Mouse (Mus musculus) hindbrain, postnatal 0 days (tissue): ENCODE measurements at regions not wholly inside any gene's neighbourhood (a gene's known extent, or its start where the extent isn't known, plus 50 kb on each side); places are given as distances from the start of the nearest gene placed in this dataset.

ENCODE experiments used
- ATAC-seq: fragments of 200-750 bp; cut with Nextera tagmentation; 2 replicates; pipeline ENCODE4 v1.8.0; 2017; ENCODE audit warnings: mild to moderate bottlenecking, moderate TSS enrichment, moderate library complexity
- DNase-seq: peaks from one replicate; pipeline ENCODE4 v3.0.0-alpha.2; 2015; ENCODE audit warnings: low spot score
- H3K27ac ChIP-seq: fragments of 300-500 bp; sonication (generic); 2 replicates; pipeline ENCODE4 v1.5.1; 2014; ENCODE audit warnings: mild to moderate bottlenecking
- H3K27me3 ChIP-seq: fragments of 300-500 bp; sonication (generic); 2 replicates; pipeline ENCODE4 v1.6.1; 2014; ENCODE audit warnings: low read length, mixed read lengths; ENCODE audit not compliant: insufficient read depth
- H3K36me3 ChIP-seq: fragments of 300-500 bp; sonication (generic); 2 replicates; pipeline ENCODE4 v1.6.1; 2014; ENCODE audit warnings: low read length, mixed read lengths; ENCODE audit not compliant: insufficient read depth
- H3K4me1 ChIP-seq: fragments of 300-500 bp; sonication (generic); 2 replicates; pipeline ENCODE4 v1.6.1; 2014; ENCODE audit warnings: antibody characterized with exemption, low read length, mixed read lengths; ENCODE audit not compliant: insufficient read depth
- H3K4me2 ChIP-seq: fragments of 300-500 bp; sonication (generic); 2 replicates; pipeline ENCODE4 v1.6.1; 2014; ENCODE audit warnings: low read depth, mild to moderate bottlenecking, low read length, moderate library complexity, mixed read lengths
- H3K4me3 ChIP-seq: fragments of 300-500 bp; sonication (generic); 2 replicates; pipeline ENCODE4 v1.5.1; 2014; ENCODE audit warnings: low read length
- H3K9ac ChIP-seq: fragments of 300-500 bp; sonication (generic); replicated peaks from 2 replicates; pipeline ENCODE4 v1.6.1; 2014; ENCODE audit warnings: mild to moderate bottlenecking, low read length, moderate library complexity, mixed read lengths
- H3K9me3 ChIP-seq: fragments of 300-500 bp; sonication (generic); 2 replicates; pipeline ENCODE4 v1.6.1; 2016; ENCODE audit warnings: low read length, mixed read lengths
- CTCF ChIP-seq: IDR thresholded peaks from 2 replicates; pipeline ENCODE4 v1.5.1; 2016; ENCODE audit warnings: antibody characterized with exemption, control low read depth, low read depth
- WGBS: fragments of 180-500 bp; shearing (Covaris S2); extraction: QIAGEN DNeasy Blood & Tissue Kit; methylation state at CpG from one replicate; pipeline ENCODE4 v1.1.7; 2014; 5-methylcytosine and 5-hydroxymethylcytosine counted together

DNA sequence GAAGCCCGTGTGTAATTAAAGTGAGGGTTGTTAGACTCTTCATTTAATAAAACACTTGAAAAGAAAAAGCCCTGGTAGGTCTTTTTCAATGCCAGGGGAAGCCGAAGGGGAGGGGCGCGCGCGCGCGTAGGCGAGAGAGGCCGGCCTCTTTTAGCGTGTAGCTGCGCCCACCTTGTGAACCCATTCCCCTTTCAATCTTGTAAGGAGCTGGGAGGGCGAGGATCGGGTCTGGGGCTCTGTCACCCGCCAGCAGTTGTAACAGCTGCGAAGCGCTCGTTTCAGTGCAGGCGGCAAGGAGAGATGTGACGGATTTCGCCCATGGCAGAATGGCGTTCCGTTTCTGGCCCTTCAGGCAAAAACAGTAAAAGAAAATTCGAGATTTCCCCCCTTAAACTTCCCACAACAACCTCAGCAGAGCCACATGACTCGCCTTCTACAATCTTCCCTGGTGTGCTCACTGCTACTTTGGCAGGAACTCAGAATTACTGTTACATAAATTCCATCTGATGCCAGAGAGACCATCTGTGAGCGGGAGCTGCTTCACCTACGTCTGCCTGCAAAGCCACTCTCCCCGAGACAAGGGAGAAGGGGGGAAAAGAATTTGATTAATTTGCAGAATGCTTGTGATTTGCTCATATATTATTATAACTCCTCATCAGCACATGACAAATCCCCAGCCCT is 436.4 kb downstream of the Zfp536 start:
- Histone ChIP-seq H3K27me3 (no peaks in the 10 kb centered on the region), H3K36me3 (no peaks in the 10 kb centered on the region), H3K4me2 (peak overlapping the region; percentile 82), H3K27ac (peak overlapping the region; percentile 80), H3K4me3 (peak overlapping the region; percentile 40), H3K9ac (peak overlapping the region; percentile 43), H3K4me1 (peaks cover 20% of the 10 kb centered on the region), H3K9me3 (no peaks in the 10 kb centered on the region)
- peak; percentile 67 for ATAC-seq
- 2% methylated on average over 28 of the region's 28 CpGs for WGBS
- DNase-seq, result peak; percentile 84
- TF ChIP-seq CTCF, result no peak

DNA sequence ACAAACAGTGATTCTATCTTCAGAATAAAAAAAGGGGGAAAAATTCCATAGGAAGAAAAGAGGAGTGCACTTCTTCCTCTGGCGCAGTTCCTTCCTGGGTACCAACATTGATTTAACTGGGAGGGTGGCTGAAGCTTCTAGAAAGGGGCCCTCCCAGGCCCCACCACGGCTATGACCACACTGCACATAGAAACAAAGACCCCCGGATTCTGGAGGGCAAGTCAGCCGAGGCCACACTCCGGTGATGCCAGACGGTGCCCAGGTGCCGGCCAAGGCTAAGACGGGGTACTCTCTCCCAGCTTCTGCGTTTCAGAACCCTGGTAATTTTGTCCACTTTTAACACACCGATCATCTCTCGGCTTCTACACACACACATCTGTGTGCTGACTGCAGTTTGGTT is 435.8 kb downstream of the Zfp536 start:
- DNase-seq (no peak), ATAC-seq (no peak)
- Histone ChIP-seq H3K4me2 (peak overlapping the region; percentile 82), H3K27ac (peak overlapping the region; percentile 80), H3K9me3 (no peaks in the 10 kb centered on the region), H3K9ac (no peak overlapping the region; the same call in 1 of the 2 replicates), H3K36me3 (no peaks in the 10 kb centered on the region), H3K27me3 (no peaks in the 10 kb centered on the region), H3K4me1 (peaks cover 20% of the 10 kb centered on the region), H3K4me3 (no peak overlapping the region)
- TF ChIP-seq CTCF, result no peak
- WGBS, result 34% methylated on average over 11 of the region's 11 CpGs

DNA sequence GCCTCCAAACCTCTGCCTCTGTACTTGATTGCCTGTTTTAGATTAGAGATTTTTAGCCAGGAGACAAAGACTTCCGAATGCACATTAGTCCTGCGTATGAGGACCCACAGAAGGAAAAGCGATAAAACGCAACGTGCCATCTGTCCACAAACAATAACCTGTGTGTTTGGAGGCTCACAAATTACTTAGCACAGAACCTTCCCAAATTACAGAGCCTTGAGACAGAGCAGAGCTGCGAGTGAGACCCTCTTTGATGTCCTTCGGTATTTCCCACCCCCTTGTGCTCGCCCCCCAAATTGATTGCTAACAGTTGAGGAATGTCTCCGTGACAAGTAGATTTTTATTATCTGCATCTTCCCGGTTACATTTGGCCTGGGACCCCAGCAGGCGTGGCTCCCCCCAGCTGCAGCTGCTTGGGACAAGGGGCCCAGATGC is 435.4 kb downstream of the Zfp536 start:
- Histone ChIP-seq H3K9me3 (no peaks in the 10 kb centered on the region), H3K4me1 (peaks cover 20% of the 10 kb centered on the region), H3K9ac (no peak overlapping the region), H3K4me3 (no peak overlapping the region), H3K27ac (peak overlapping the region; percentile 80; the same call in 1 of the 2 replicates), H3K27me3 (no peaks in the 10 kb centered on the region), H3K4me2 (peak overlapping the region; percentile 82), H3K36me3 (no peaks in the 10 kb centered on the region)
- ATAC-seq (no peak), DNase-seq (no peak)
- TF ChIP-seq CTCF, result no peak
- 25% methylated on average over 11 of the region's 11 CpGs for WGBS

DNA sequence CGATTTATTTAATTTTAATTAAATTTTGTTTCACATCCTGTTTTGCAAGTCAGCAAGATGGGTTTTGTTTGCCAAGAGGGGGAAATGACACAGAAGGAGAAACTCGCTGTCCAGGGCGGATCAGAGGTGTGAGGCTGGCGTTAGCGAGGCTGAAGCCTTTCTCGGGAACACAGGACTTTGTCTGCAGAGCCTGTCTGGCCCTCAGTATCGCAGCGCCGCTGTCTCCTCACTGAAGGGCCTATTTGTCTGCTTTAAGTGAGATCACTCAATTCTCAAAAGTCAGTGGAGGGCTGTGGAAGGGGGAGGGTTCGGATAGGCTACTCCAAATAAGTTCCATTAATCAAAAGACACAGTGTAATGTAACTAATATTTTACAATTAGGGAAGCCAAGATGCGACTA is 430.8 kb downstream of the Zfp536 start:
- no peak for TF ChIP-seq CTCF
- ATAC-seq, result peak; percentile 53
- H3K9ac ChIP-seq, result 0 out of 2 replicates have a peak overlapping the region, but pooled peaks have one; percentile 17
- H3K27ac ChIP-seq, result no peak overlapping the region
- DNase-seq, result peak; percentile 58
- H3K4me3 ChIP-seq, result peak overlapping the region; percentile 27
- no peaks in the 10 kb centered on the region for H3K27me3 ChIP-seq
- 16% methylated on average over 11 of the region's 11 CpGs for WGBS
- H3K4me2 ChIP-seq, result peak overlapping the region; percentile 60
- H3K4me1 ChIP-seq, result peaks cover 7% of the 10 kb centered on the region; the same call in 1 of the 2 replicates
- no peaks in the 10 kb centered on the region for H3K36me3 ChIP-seq
- no peaks in the 10 kb centered on the region for H3K9me3 ChIP-seq

DNA sequence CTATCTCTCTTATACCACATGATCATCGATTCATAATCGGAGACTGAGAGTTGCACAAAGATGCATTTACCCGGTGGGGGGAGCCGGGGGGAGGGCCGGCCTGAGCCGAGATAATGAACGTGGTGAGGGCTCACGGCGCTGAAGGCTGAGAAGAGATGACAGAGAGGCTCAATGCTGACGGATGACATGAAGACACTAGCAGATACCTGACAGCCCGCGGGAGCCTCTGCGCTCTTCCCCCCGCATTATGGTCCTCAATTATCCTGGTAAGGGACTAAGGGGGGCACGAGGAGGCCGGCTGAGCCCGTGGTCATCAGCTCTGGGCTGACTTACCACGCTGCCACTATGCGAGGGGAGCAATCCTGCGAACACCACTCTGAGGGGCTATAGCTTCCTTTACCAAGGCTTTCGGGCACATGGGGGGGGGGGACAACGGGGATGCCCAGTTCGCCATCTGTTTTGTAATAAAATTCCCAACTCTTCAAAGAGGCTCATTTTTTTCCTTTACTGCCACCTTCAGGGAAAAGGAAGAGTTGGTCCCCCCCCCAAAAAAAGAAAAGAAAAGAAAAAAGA is 430.3 kb downstream of the Zfp536 start:
- peak; percentile 45 for TF ChIP-seq CTCF
- peaks cover 2% of the 10 kb centered on the region; the same call in 1 of the 2 replicates for H3K4me1 ChIP-seq
- H3K4me2 ChIP-seq, result peak overlapping the region; percentile 60
- H3K36me3 ChIP-seq, result no peaks in the 10 kb centered on the region
- H3K9ac ChIP-seq, result peak overlapping the region; percentile 17; the same call in 1 of the 2 replicates
- WGBS, result 7% methylated on average over 23 of the region's 23 CpGs
- no peaks in the 10 kb centered on the region for H3K27me3 ChIP-seq
- ATAC-seq (peak; percentile 42), DNase-seq (peak; percentile 61)
- H3K9me3 ChIP-seq, result no peaks in the 10 kb centered on the region
- peak overlapping the region; percentile 27 for H3K4me3 ChIP-seq
- no peak overlapping the region for H3K27ac ChIP-seq

DNA sequence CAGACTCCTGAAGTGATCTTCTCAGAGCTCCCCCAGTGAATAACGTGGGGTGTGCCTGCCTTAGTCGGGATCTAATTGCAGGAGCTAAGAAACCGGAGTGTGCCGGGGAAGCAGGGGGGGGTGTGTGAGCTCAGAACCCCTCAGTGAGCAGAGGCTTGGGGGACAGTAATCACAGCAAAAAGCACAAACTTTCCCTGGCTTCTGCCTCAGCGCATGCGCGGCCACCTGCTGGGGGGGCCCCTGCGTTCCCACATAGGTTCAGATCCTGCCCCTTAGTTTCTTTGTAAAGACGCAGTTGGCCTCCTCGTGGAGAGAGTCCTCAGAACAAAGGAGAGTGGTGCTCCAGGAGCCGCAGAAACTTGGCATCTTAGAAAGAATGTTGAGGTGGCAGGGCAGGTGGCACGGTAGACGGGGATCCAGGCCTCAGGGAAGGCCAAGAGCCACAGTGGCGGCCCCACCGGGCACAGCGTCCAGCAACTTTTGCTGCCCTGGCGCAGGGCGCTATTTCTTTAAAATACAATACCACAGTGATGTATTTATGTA is 429.7 kb downstream of the Zfp536 start:
- peak overlapping the region; percentile 60 for H3K4me2 ChIP-seq
- H3K4me3 ChIP-seq, result peak overlapping the region; percentile 27
- ATAC-seq (no peak), DNase-seq (no peak)
- H3K9me3 ChIP-seq, result no peaks in the 10 kb centered on the region
- H3K36me3 ChIP-seq, result no peaks in the 10 kb centered on the region
- H3K4me1 ChIP-seq, result no peaks in the 10 kb centered on the region; the same call in 1 of the 2 replicates
- H3K27ac ChIP-seq, result no peak overlapping the region
- no peaks in the 10 kb centered on the region for H3K27me3 ChIP-seq
- 21% methylated on average over 18 of the region's 18 CpGs for WGBS
- no peak overlapping the region for H3K9ac ChIP-seq
- no peak for TF ChIP-seq CTCF
